Mouse (Mus musculus): ENCODE results near the gene Dock2. TPM values are rescaled to one million over a fixed set of nuclear protein-coding genes. Genes with fewer than 3 reads are reported as not detected.

Gene Dock2
- polyA plus RNA-seq, 1 experiment = not detected

GRCm38 (mm10) chr11:34738945-34739344 is 44.7 kb downstream of the Dock2 start:
- Histone ChIP-seq H3K9me3 (replicated peaks; ENCODE audit: control insufficient read depth, insufficient read depth, low read length, poor library complexity, severe bottlenecking) (no peaks in the 10 kb centered on the region), H3K36me3 (ENCODE audit: control insufficient read depth, insufficient read depth, low read length, poor library complexity, severe bottlenecking) (no peaks in the 10 kb centered on the region), H3K27ac (ENCODE audit: insufficient read depth, low read length) (no peak overlapping the region; the same call in 1 of the 2 replicates), H3K4me1 (ENCODE audit: control insufficient read depth, insufficient read depth, low read length) (peaks cover 6% of the 10 kb centered on the region), H3K27me3 (ENCODE audit: control insufficient read depth, insufficient read depth, low read length, poor library complexity, severe bottlenecking) (no peaks in the 10 kb centered on the region), H3K4me3 (ENCODE audit: low read depth, low read length) (no peak overlapping the region), H3K9ac (ENCODE audit: low read depth, poor library complexity, severe bottlenecking) (no peak overlapping the region)
- TF ChIP-seq EP300 (IDR thresholded peaks at IDR 0.05; ENCODE audit: insufficient read depth, low read depth, low read length) (peak; percentile 91), POLR2A (IDR thresholded peaks at IDR 0.05; ENCODE audit: insufficient read depth, low read length) (no peak), CTCF (IDR thresholded peaks at IDR 0.05; ENCODE audit: low read depth, low read length) (no peak)

- TF ChIP-seq CTCF (IDR thresholded peaks at IDR 0.05; ENCODE audit: low read depth, low read length) (no peak), EP300 (IDR thresholded peaks at IDR 0.05; ENCODE audit: insufficient read depth, low read depth, low read length) (no peak), POLR2A (IDR thresholded peaks at IDR 0.05; ENCODE audit: insufficient read depth, low read length) (no peak)
These were observed 46.5 kb downstream of the Dock2 start for GRCm38 (mm10) chr11:34737193-34737592.

GRCm38 (mm10) chr11:34734033-34734432 is 49.7 kb downstream of the Dock2 start:
- H3K27ac ChIP-seq (ENCODE audit: insufficient read depth, low read length) = no peak overlapping the region
- H3K36me3 ChIP-seq (ENCODE audit: control insufficient read depth, insufficient read depth, low read length, poor library complexity, severe bottlenecking) = no peaks in the 10 kb centered on the region
- H3K4me1 ChIP-seq (ENCODE audit: control insufficient read depth, insufficient read depth, low read length) = peaks cover 4% of the 10 kb centered on the region
- no peaks in the 10 kb centered on the region for H3K9me3 ChIP-seq (replicated peaks; ENCODE audit: control insufficient read depth, insufficient read depth, low read length, poor library complexity, severe bottlenecking)
- H3K4me3 ChIP-seq (ENCODE audit: low read depth, low read length) = no peak overlapping the region
- H3K9ac ChIP-seq (ENCODE audit: low read depth, poor library complexity, severe bottlenecking) = no peak overlapping the region
- TF ChIP-seq CTCF (IDR thresholded peaks at IDR 0.05; ENCODE audit: low read depth, low read length) (no peak), EP300 (IDR thresholded peaks at IDR 0.05; ENCODE audit: insufficient read depth, low read depth, low read length) (no peak), POLR2A (IDR thresholded peaks at IDR 0.05; ENCODE audit: insufficient read depth, low read length) (no peak)
- no peaks in the 10 kb centered on the region for H3K27me3 ChIP-seq (ENCODE audit: control insufficient read depth, insufficient read depth, low read length, poor library complexity, severe bottlenecking)

More at GRCm38 (mm10) chr11:34737193-34737592, 46.5 kb downstream of the Dock2 start:
- Histone ChIP-seq H3K27ac (ENCODE audit: insufficient read depth, low read length) (no peak overlapping the region), H3K9me3 (replicated peaks; ENCODE audit: control insufficient read depth, insufficient read depth, low read length, poor library complexity, severe bottlenecking) (no peaks in the 10 kb centered on the region), H3K27me3 (ENCODE audit: control insufficient read depth, insufficient read depth, low read length, poor library complexity, severe bottlenecking) (no peaks in the 10 kb centered on the region), H3K4me1 (ENCODE audit: control insufficient read depth, insufficient read depth, low read length) (peaks cover 6% of the 10 kb centered on the region), H3K36me3 (ENCODE audit: control insufficient read depth, insufficient read depth, low read length, poor library complexity, severe bottlenecking) (no peaks in the 10 kb centered on the region), H3K4me3 (ENCODE audit: low read depth, low read length) (no peak overlapping the region), H3K9ac (ENCODE audit: low read depth, poor library complexity, severe bottlenecking) (no peak overlapping the region)

DNA sequence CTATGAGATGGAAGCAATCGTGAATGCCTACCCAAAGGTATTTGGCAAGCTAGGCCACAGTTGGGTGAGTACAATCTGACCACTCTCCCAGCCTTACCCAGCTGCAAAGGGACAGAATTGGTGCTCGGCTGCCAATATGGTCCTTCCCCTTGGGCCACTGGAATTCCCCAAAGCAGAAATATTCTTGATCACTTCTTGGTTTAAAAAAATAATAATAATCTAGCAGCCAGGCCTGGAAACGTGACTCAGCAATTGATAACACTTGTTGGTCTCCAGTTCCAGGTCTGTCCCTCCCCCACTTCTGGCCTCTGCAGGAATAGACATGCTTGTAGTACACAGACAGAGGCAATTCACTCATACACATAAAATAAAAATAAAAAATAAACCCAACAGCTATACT is 56.2 kb downstream of the Dock2 start:
- H3K36me3 ChIP-seq (ENCODE audit: control insufficient read depth, insufficient read depth, low read length, poor library complexity, severe bottlenecking) = no peaks in the 10 kb centered on the region
- TF ChIP-seq CTCF (IDR thresholded peaks at IDR 0.05; ENCODE audit: low read depth, low read length) (no peak), POLR2A (IDR thresholded peaks at IDR 0.05; ENCODE audit: insufficient read depth, low read length) (no peak), EP300 (IDR thresholded peaks at IDR 0.05; ENCODE audit: insufficient read depth, low read depth, low read length) (no peak)
- no peaks in the 10 kb centered on the region for H3K4me1 ChIP-seq (ENCODE audit: control insufficient read depth, insufficient read depth, low read length)
- no peak overlapping the region for H3K9ac ChIP-seq (ENCODE audit: low read depth, poor library complexity, severe bottlenecking)
- no peaks in the 10 kb centered on the region for H3K27me3 ChIP-seq (ENCODE audit: control insufficient read depth, insufficient read depth, low read length, poor library complexity, severe bottlenecking)
- no peaks in the 10 kb centered on the region for H3K9me3 ChIP-seq (replicated peaks; ENCODE audit: control insufficient read depth, insufficient read depth, low read length, poor library complexity, severe bottlenecking)
- no peak overlapping the region for H3K4me3 ChIP-seq (ENCODE audit: low read depth, low read length)
- no peak overlapping the region for H3K27ac ChIP-seq (ENCODE audit: insufficient read depth, low read length)

- no peaks in the 10 kb centered on the region for H3K27me3 ChIP-seq (ENCODE audit: control insufficient read depth, insufficient read depth, low read length, poor library complexity, severe bottlenecking)
- no peaks in the 10 kb centered on the region for H3K9me3 ChIP-seq (replicated peaks; ENCODE audit: control insufficient read depth, insufficient read depth, low read length, poor library complexity, severe bottlenecking)
- no peak overlapping the region for H3K4me3 ChIP-seq (ENCODE audit: low read depth, low read length)
- no peak for TF ChIP-seq CTCF (IDR thresholded peaks at IDR 0.05; ENCODE audit: low read depth, low read length)
- TF ChIP-seq POLR2A (IDR thresholded peaks at IDR 0.05; ENCODE audit: insufficient read depth, low read length) = no peak
- no peak for TF ChIP-seq EP300 (IDR thresholded peaks at IDR 0.05; ENCODE audit: insufficient read depth, low read depth, low read length)
- no peak overlapping the region for H3K27ac ChIP-seq (ENCODE audit: insufficient read depth, low read length)
- H3K9ac ChIP-seq (ENCODE audit: low read depth, poor library complexity, severe bottlenecking) = no peak overlapping the region
- H3K4me1 ChIP-seq (ENCODE audit: control insufficient read depth, insufficient read depth, low read length) = no peaks in the 10 kb centered on the region
- H3K36me3 ChIP-seq (ENCODE audit: control insufficient read depth, insufficient read depth, low read length, poor library complexity, severe bottlenecking) = no peaks in the 10 kb centered on the region
These were observed 56.9 kb downstream of the Dock2 start for GRCm38 (mm10) chr11:34726699-34727347.

DNA sequence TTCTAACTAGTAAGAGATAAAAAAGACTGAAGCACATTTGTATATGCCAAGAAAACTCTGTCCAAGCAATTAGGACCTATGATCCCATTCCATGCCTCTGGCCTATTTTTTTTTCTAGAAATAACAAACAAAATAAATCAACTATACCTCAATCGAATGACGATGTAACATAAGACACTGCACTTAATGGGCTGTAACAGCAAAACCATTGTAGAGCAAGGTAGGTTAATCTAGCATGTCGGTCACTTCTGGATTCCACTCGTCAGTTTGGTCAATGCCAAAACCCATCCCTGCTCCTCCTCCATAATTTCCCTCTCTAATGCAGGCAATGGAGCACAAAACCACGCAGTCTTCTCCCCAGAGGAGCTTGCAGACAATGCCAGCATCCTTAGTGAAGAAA is 70.3 kb downstream of the Dock2 start:
- H3K36me3 ChIP-seq (ENCODE audit: control insufficient read depth, insufficient read depth, low read length, poor library complexity, severe bottlenecking) = no peaks in the 10 kb centered on the region
- H3K27me3 ChIP-seq (ENCODE audit: control insufficient read depth, insufficient read depth, low read length, poor library complexity, severe bottlenecking) = no peaks in the 10 kb centered on the region
- H3K4me1 ChIP-seq (ENCODE audit: control insufficient read depth, insufficient read depth, low read length) = no peaks in the 10 kb centered on the region
- H3K9me3 ChIP-seq (replicated peaks; ENCODE audit: control insufficient read depth, insufficient read depth, low read length, poor library complexity, severe bottlenecking) = no peaks in the 10 kb centered on the region
- no peak overlapping the region for H3K4me3 ChIP-seq (ENCODE audit: low read depth, low read length)
- TF ChIP-seq POLR2A (IDR thresholded peaks at IDR 0.05; ENCODE audit: insufficient read depth, low read length) (no peak), CTCF (IDR thresholded peaks at IDR 0.05; ENCODE audit: low read depth, low read length) (no peak), EP300 (IDR thresholded peaks at IDR 0.05; ENCODE audit: insufficient read depth, low read depth, low read length) (no peak)
- H3K27ac ChIP-seq (ENCODE audit: insufficient read depth, low read length) = no peak overlapping the region
- no peak overlapping the region for H3K9ac ChIP-seq (ENCODE audit: low read depth, poor library complexity, severe bottlenecking)
